Mouse (Mus musculus) MEL (cell line): ENCODE results near the gene Tmem82. TPM values are rescaled to one million over a fixed set of nuclear protein-coding genes. Genes with fewer than 3 reads are reported as not detected.
"Not testable (repeated sequence)": the region's sequence is repeated elsewhere in the genome, so short reads cannot be mapped to it uniquely, and the experiment has no call there.

Source experiments
- DNase-seq: peaks from one replicate; pipeline ENCODE4 v3.0.0; 2011; ENCODE audit warnings: low read depth, low spot score
- H3K27ac ChIP-seq: 2 replicates; pipeline ENCODE4 v1.5.1; 2012; ENCODE audit warnings: low read depth, mild to moderate bottlenecking, control low read depth, low read length, moderate library complexity; ENCODE audit not compliant: control insufficient read depth
- H3K27me3 ChIP-seq, 2 experiments: fragments of 150-350 bp in 1 of 2; sonication (generic) in 1 of 2; 2 replicates each; pipeline ENCODE4 v1.6.1; 2012; ENCODE audit warnings: low read length in 2 of 2, mild to moderate bottlenecking in 2 of 2, improper control_type of control experiment in 1 of 2, moderate library complexity in 1 of 2; ENCODE audit not compliant: insufficient read depth in 2 of 2, control insufficient read depth in 1 of 2
- H3K36me3 ChIP-seq, 2 experiments: 2 replicates each; pipeline ENCODE4 v1.6.1; 2012 to 2014; ENCODE audit warnings: low read length in 2 of 2, improper control_type of control experiment in 1 of 2, inconsistent platforms in 1 of 2, mild to moderate bottlenecking in 1 of 2; ENCODE audit not compliant: insufficient read depth in 2 of 2, control insufficient read depth in 1 of 2
- H3K4me1 ChIP-seq, 2 experiments: fragments of 150-350 bp in 1 of 2; sonication (generic) in 1 of 2; 2 replicates each; pipeline ENCODE4 v1.6.1; 2012; ENCODE audit warnings: low read length in 2 of 2, improper control_type of control experiment in 1 of 2, mild to moderate bottlenecking in 1 of 2; ENCODE audit not compliant: insufficient read depth in 2 of 2, control insufficient read depth in 1 of 2
- H3K4me3 ChIP-seq, 2 experiments: fragments of 150-350 bp in 1 of 2; sonication (generic) in 1 of 2; 2 replicates each; pipeline ENCODE4 v1.5.1; 2012; ENCODE audit warnings: low read depth in 2 of 2, low read length in 2 of 2, mild to moderate bottlenecking in 2 of 2, moderate library complexity in 2 of 2, control low read depth in 1 of 2, improper control_type of control experiment in 1 of 2; ENCODE audit not compliant: control insufficient read depth in 1 of 2, insufficient read depth in 1 of 2
- H3K79me2 ChIP-seq: 2 replicates; pipeline ENCODE4 v1.6.1; 2012; ENCODE audit warnings: mild to moderate bottlenecking, low read length, moderate library complexity; ENCODE audit not compliant: control insufficient read depth, poor library complexity, insufficient read depth
- H3K9ac ChIP-seq: 2 replicates; pipeline ENCODE4 v1.6.1; 2012; ENCODE audit warnings: low read depth, mild to moderate bottlenecking, control low read depth, low read length, moderate library complexity; ENCODE audit not compliant: control insufficient read depth, poor library complexity, severe bottlenecking
- H3K9me3 ChIP-seq: fragments of 150-350 bp; sonication (generic); replicated peaks from 2 replicates; pipeline ENCODE4 v1.6.1; 2012; ENCODE audit warnings: mild to moderate bottlenecking, low read length, improper control_type of control experiment, moderate library complexity; ENCODE audit not compliant: insufficient read depth
- CHD1 ChIP-seq: IDR thresholded peaks from 2 replicates; pipeline ENCODE4 v1.6.1; 2012; ENCODE audit warnings: low read depth, mild to moderate bottlenecking, inconsistent platforms, low read length, improper control_type of control experiment
- CTCF ChIP-seq, 3 experiments: IDR thresholded peaks in 2 of 3; conservative IDR thresholded peaks in 1 of 3; 2 replicates each; pipeline ENCODE4 v1.5.1; 2011 to 2012; ENCODE audit warnings: low read length in 3 of 3, low read depth in 2 of 3, mild to moderate bottlenecking in 2 of 3, improper control_type of control experiment in 1 of 3, inconsistent platforms in 1 of 3, mixed read lengths in 1 of 3, moderate library complexity in 1 of 3; ENCODE audit not compliant: control insufficient read depth in 1 of 3, insufficient read depth in 1 of 3, poor library complexity in 1 of 3, severe bottlenecking in 1 of 3
- E2F4 ChIP-seq: IDR thresholded peaks from 2 replicates; pipeline ENCODE4 v1.6.1; 2011; ENCODE audit warnings: low read depth, low read length, improper control_type of control experiment, borderline replicate concordance
- GABPA ChIP-seq: IDR thresholded peaks from 2 replicates; pipeline ENCODE4 v1.6.1; 2012; ENCODE audit warnings: low read depth, mild to moderate bottlenecking, inconsistent platforms, low read length, improper control_type of control experiment, moderate library complexity
- GATA1 ChIP-seq: IDR thresholded peaks from 2 replicates; pipeline ENCODE4 v1.6.1; 2011; ENCODE audit warnings: low read depth, low read length, improper control_type of control experiment
- HCFC1 ChIP-seq: IDR thresholded peaks from 2 replicates; pipeline ENCODE4 v1.6.1; 2012; ENCODE audit warnings: low read depth, mild to moderate bottlenecking, inconsistent platforms, low read length, improper control_type of control experiment, moderate library complexity
- JUND ChIP-seq: IDR thresholded peaks from 2 replicates; pipeline ENCODE4 v1.6.1; 2011; ENCODE audit warnings: low read depth, mild to moderate bottlenecking, improper control_type of control experiment, low read length
- KAT2A ChIP-seq: conservative IDR thresholded peaks from 2 replicates; pipeline ENCODE4 v1.6.1; 2012; ENCODE audit warnings: low read depth, low read length, improper control_type of control experiment, inconsistent platforms
- MAZ ChIP-seq: IDR thresholded peaks from 2 replicates; pipeline ENCODE4 v1.6.1; 2012; ENCODE audit warnings: low read depth, mild to moderate bottlenecking, inconsistent platforms, low read length, improper control_type of control experiment
- MXI1 ChIP-seq: IDR thresholded peaks from 2 replicates; pipeline ENCODE4 v1.6.1; 2011; ENCODE audit warnings: mild to moderate bottlenecking, low read depth, low read length, improper control_type of control experiment
- MYC ChIP-seq: IDR thresholded peaks from 2 replicates; pipeline ENCODE4 v1.6.1; 2011; ENCODE audit warnings: low read depth, mild to moderate bottlenecking, low read length, improper control_type of control experiment, moderate library complexity
- NRF1 ChIP-seq: IDR thresholded peaks from 2 replicates; pipeline ENCODE4 v1.6.1; 2014; ENCODE audit warnings: low read depth, mild to moderate bottlenecking, inconsistent platforms, low read length, improper control_type of control experiment, moderate library complexity; ENCODE audit not compliant: poor library complexity, insufficient read depth, severe bottlenecking
- POLR2A ChIP-seq, 2 experiments: IDR thresholded peaks; 2 replicates each; pipeline ENCODE4 v1.6.1; 2011 to 2012; ENCODE audit warnings: low read length in 2 of 2, mild to moderate bottlenecking in 2 of 2, control low read depth in 1 of 2, improper control_type of control experiment in 1 of 2, low read depth in 1 of 2, moderate library complexity in 1 of 2; ENCODE audit not compliant: control insufficient read depth in 1 of 2, insufficient read depth in 1 of 2, poor library complexity in 1 of 2
- POLR2AphosphoS2 ChIP-seq: IDR thresholded peaks from 2 replicates; pipeline ENCODE4 v1.6.1; 2011; ENCODE audit warnings: low read length, improper control_type of control experiment
- RAD21 ChIP-seq: IDR thresholded peaks from 2 replicates; pipeline ENCODE4 v1.6.1; 2011; ENCODE audit warnings: mild to moderate bottlenecking, low read depth, low read length, improper control_type of control experiment
- TBP ChIP-seq: IDR thresholded peaks from 2 replicates; pipeline ENCODE4 v1.8.0; 2011; ENCODE audit warnings: low read depth, low read length, improper control_type of control experiment
- TCF12 ChIP-seq: IDR thresholded peaks from 2 replicates; pipeline ENCODE4 v1.6.1; 2014; ENCODE audit warnings: low read depth, mild to moderate bottlenecking, inconsistent platforms, low read length, improper control_type of control experiment, moderate library complexity
- USF1 ChIP-seq: IDR thresholded peaks from 2 replicates; pipeline ENCODE4 v1.6.1; 2014; ENCODE audit warnings: low read depth, mild to moderate bottlenecking, inconsistent platforms, low read length, improper control_type of control experiment, moderate library complexity
- polyA plus RNA-seq, 2 experiments: library from polyadenylated mRNA; stranded (reverse) in 1 of 2; unstranded in 1 of 2; fragments of >175 nt in 1 of 2; fragments of >200 nt in 1 of 2; gene quantifications; 2 replicates each; pipeline versions ENCODE4 v1.2.1 to v1.2.4; 2012; ENCODE audit warnings: low replicate concordance in 2 of 2, low read depth in 1 of 2; ENCODE audit not compliant: insufficient read length in 2 of 2, insufficient read depth in 1 of 2, missing spikeins in 1 of 2
- total RNA-seq: library from RNA; depleted of rRNA; stranded (reverse); fragments of 300-350 nt; gene quantifications from 2 replicates; pipeline ENCODE4 v1.2.3, GENCODE M21; 2012

Tmem82 gene
- total and polyA plus RNA-seq, 3 experiments = 0.21 TPM; not detected in 2

- H3K79me2 ChIP-seq = no peaks in the 10 kb centered on the region
- no peak for DNase-seq
- no peak overlapping the region for H3K9ac ChIP-seq
- no peak overlapping the region for H3K27ac ChIP-seq
- no peak overlapping the region for H3K4me3 ChIP-seq
- H3K4me1 ChIP-seq = no peaks in the 10 kb centered on the region
- TF ChIP-seq HCFC1 (no peak), GABPA (no peak), E2F4 (no peak), CHD1 (no peak), MXI1 (no peak), GATA1 (no peak), RAD21 (no peak), KAT2A (no peak), POLR2AphosphoS2 (no peak), TCF12 (no peak), MAZ (no peak), MYC (no peak), NRF1 (no peak), TBP (no peak), CTCF (IDR thresholded peaks at IDR 0.05 in 2 of 3, conservative IDR thresholded peaks at IDR 0.05 in 1 of 3; ENCODE audit: control insufficient read depth in 1 of 3, insufficient read depth in 1 of 3, low read depth in 2 of 3, low read length in 3 of 3, poor library complexity in 1 of 3, severe bottlenecking in 1 of 3) (no peak), JUND (no peak)
- no peaks in the 10 kb centered on the region for H3K36me3 ChIP-seq
- no peaks in the 10 kb centered on the region for H3K9me3 ChIP-seq
- peaks cover 2 to 5% of the 10 kb centered on the region in 2 experiments for H3K27me3 ChIP-seq
These were observed 48.4 kb downstream of the Tmem82 start for GRCm38 (mm10) chr4:141570004-141570403.

DNA sequence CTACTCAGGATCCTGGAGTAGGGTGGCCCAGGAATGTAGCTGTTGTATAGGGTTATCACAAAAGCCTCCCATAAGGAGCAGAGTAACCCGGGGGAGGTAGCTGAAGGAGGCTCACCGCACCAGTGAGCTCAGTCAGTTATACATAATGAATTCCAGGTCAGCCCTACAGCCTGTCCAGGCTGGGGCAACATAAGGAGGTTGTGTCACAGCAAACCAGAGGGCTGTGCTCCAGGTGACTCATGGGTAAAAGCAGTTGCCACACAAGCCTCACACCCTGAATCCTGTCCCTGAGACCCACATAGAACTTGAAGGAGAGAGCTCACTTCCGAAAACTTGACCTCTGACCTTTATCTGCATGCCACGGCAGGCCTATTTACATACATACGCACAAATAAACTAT, 49.5 kb downstream of the Tmem82 start:
- TF ChIP-seq NRF1 (no peak), USF1 (no peak), POLR2A (IDR thresholded peaks at IDR 0.05; ENCODE audit: control insufficient read depth in 1 of 2, insufficient read depth in 1 of 2, low read depth in 1 of 2, low read length in 2 of 2, poor library complexity in 1 of 2) (no peak), KAT2A (no peak)
- TF ChIP-seq, all 39 proteins: peak for 0
- Histone ChIP-seq H3K27me3 (peaks cover 2 to 5% of the 10 kb centered on the region in 2 experiments), H3K36me3 (no peaks in the 10 kb centered on the region), H3K9me3 (no peaks in the 10 kb centered on the region), H3K9ac (no peak overlapping the region), H3K27ac (no peak overlapping the region), H3K4me1 (0 out of 4 replicates have a peak, but pooled peaks cover 0 to 4% of the 10 kb centered on the region in 2 experiments), H3K79me2 (no peaks in the 10 kb centered on the region), H3K4me3 (no peak overlapping the region)
- no peak for DNase-seq

GRCm38 (mm10) chr4:141567174-141567573, 51.3 kb downstream of the Tmem82 start:
- DNase-seq, H3K36me3 ChIP-seq, H3K9ac ChIP-seq, H3K9me3 ChIP-seq, H3K4me3 ChIP-seq, H3K27ac ChIP-seq, H3K27me3 ChIP-seq, H3K4me1 ChIP-seq, H3K79me2 ChIP-seq: not testable (repeated sequence)
